Mouse (Mus musculus) lung, postnatal 0 days (tissue): ENCODE data around the gene Styxl1.

Experiments used
- CTCF ChIP-seq: IDR thresholded peaks from 2 replicates; pipeline ENCODE4 v1.5.1; 2016; ENCODE audit warnings: antibody characterized with exemption, mild to moderate bottlenecking
- EP300 ChIP-seq: IDR thresholded peaks from 2 replicates; pipeline ENCODE4 v1.6.1; 2016; ENCODE audit warnings: antibody characterized with exemption, mild to moderate bottlenecking, control low read depth

DNA sequence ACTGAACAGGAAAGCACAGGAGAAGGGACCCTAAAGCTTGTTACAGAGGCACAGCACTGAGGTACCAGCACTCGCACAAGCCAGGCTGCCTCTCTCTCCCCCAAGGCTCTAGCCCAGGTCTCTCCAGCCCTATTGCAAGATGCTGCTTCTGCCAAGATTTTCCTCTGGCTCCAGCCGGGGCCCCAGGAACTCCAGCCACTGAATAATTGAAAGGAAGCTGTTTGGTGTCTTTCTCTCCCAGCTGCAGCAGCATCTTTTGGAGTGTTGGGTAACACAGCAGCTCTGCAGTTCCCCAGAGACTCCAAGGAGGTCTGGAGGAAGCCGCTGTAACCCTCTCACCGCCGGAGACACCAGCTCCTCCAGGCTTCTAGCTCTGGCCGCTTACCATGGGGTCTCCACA lies 48.0 kb upstream of the Styxl1 start:
- TF ChIP-seq CTCF (no peak), EP300 (no peak)
